Mouse (Mus musculus) testis, adult 2 months (tissue): ENCODE measurements at regions not wholly inside any gene's neighbourhood (a gene's known extent, or its start where the extent isn't known, plus 50 kb on each side); places are given as distances from the start of the nearest gene placed in this dataset.

Experiments
- CTCF ChIP-seq: fragments of 200-500 bp; IDR thresholded peaks from 2 replicates; pipeline ENCODE4 v1.5.1; 2012; ENCODE audit warnings: low read depth, mild to moderate bottlenecking, inconsistent platforms, low read length, moderate library complexity; ENCODE audit not compliant: control insufficient read depth, insufficient read depth, insufficient replicate concordance
- POLR2A ChIP-seq: fragments of 200-500 bp; IDR thresholded peaks from 2 replicates; pipeline ENCODE4 v1.6.1; 2012; ENCODE audit warnings: low read depth, mild to moderate bottlenecking, inconsistent platforms, low read length, moderate library complexity; ENCODE audit not compliant: control insufficient read depth

GRCm38 (mm10) chr3:151000217-151000616 is 437.5 kb upstream of the Adgrl4 start:
- TF ChIP-seq CTCF, result no peak
- TF ChIP-seq POLR2A, result no peak
